Mouse (Mus musculus) NIH3T3 (cell line): ENCODE measurements at regions not wholly inside any gene's neighbourhood (a gene's known extent, or its start where the extent isn't known, plus 50 kb on each side); places are given as distances from the start of the nearest gene placed in this dataset.
A peak's percentile ranks its signal among the peaks of the same experiment; 100 is the strongest.
"Not testable (repeated sequence)": the region's sequence is repeated elsewhere in the genome, so short reads cannot be mapped to it uniquely, and the experiment has no call there.

Experiments used
- DNase-seq: peaks from one replicate; pipeline ENCODE4 v3.0.0-alpha.2; 2012; ENCODE audit warnings: low read depth

DNA sequence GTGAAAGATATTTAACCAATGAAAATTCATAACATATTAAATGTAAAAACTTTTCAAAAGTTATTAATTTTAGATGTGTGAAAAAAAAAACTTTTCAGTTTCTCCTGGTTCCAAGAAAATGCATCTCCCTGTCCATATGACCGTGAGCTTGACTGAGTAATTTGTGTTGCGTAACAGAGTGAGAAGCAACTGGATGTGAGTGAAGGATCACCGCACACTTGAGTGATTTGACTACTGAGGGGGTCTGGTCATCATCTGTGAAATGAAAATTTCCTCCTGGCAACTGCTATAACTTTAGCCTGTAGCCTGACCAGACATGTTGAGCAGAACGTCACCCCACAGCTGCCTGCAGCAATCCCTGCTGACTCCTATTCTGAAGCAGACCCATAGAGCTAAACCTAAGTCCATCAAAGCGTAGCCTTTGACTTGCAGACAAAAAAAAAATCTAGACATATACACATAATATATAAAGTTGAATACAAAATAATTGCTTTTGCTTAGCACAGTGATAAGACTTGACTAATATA is 461.2 kb downstream of the Brinp3 start:
- DNase-seq = no peak

- DNase-seq = no peak
These were observed 461.8 kb downstream of the Brinp3 start for GRCm38 (mm10) chr1:146956347-146956746.

- no peak for DNase-seq
These were observed 465.9 kb downstream of the Brinp3 start for GRCm38 (mm10) chr1:146960448-146960847.

GRCm38 (mm10) chr1:146967534-146967933 is 473.0 kb downstream of the Brinp3 start:
- DNase-seq = no peak

DNA sequence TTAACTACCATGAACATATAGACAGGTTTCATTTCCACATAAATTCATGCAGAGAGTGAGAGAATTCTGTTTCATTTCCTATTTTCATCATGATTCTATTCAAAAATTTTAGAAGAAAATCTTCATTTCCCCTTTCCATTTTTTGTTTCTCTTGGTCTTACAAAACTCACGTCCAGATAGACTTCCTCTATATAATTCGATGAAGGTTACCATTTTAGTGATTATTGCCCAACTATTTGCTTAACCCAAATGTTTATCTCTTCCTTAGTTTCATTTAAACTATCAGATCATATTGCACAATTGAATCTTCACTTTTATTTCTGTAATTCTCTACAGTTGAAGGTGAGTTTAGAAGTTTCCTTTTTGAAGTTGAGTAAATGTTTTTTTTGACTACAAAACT is 473.4 kb downstream of the Brinp3 start:
- DNase-seq = no peak

- no peak for DNase-seq
These were observed 489.1 kb downstream of the Brinp3 start for GRCm38 (mm10) chr1:146983433-146984186.

- DNase-seq = no peak
These were observed 505.5 kb downstream of the Brinp3 start for GRCm38 (mm10) chr1:147000018-147000417.

DNA sequence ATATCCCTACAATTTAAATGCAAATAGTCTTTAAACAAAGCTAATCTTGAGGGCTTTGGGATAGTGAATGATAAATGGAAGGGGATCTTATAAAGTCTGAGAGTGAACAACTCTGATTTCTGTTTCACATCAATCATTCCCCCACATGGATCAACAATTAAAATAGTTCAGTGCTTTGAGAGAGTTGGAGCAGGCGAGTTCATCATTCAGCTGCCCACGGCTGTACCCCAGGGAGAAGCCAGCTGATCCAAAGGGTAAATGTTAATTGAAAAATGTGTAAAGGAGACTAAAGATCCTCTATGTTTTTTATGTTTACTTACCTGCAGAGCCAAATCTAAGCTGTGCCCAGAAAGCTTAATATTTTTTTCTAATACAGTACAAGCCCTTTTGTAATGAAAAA is 553.2 kb downstream of the Brinp3 start:
- no peak for DNase-seq

GRCm38 (mm10) chr1:147058504-147058903 is 563.9 kb downstream of the Brinp3 start:
- no peak for DNase-seq

- DNase-seq = peak; percentile 1
These were observed 579.6 kb downstream of the Brinp3 start for GRCm38 (mm10) chr1:147074166-147074565.

- DNase-seq = no peak
These were observed 589.7 kb downstream of the Brinp3 start for GRCm38 (mm10) chr1:147084129-147084799.

- DNase-seq = no peak
These were observed 631.0 kb downstream of the Brinp3 start for GRCm38 (mm10) chr1:147125541-147125940.

DNA sequence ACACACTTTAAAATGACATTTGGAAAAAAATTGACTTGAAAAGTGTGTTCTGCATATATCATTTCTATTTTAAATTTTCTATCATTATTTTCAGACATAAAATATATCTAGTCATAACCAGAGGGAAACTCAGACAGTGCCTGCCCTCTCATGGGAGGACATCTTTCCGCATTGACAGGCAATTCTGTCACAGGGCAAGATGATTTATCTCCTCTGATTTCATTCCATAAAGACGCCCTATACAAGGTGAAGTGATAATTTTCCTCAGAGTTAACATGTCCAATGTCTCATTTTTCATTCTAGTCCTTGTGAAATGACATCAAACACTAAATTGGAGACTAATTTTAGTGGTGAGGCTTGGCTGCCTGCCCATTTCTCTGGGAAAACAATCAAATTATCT is 643.6 kb downstream of the Brinp3 start:
- no peak for DNase-seq

GRCm38 (mm10) chr1:147175350-147175749 is 680.8 kb downstream of the Brinp3 start:
- no peak for DNase-seq

DNA sequence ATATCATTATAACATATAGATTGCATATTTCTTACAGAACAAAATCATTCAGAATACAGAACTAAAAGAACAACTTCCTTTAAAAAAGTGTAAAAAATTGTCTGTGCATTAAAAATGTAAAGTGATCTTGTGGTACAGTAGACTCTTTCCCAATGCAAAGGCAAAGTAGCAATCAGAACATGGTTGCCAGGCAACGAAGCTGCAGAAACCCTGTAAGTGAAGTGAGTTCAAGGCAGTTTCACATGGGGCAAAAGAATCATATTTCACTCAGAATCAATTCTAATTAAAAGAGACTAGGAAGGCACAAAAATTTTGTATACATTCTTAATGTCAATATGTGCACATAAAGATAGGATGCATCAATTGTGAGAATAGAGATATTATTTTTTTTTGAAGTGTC is 692.2 kb downstream of the Brinp3 start:
- no peak for DNase-seq

GRCm38 (mm10) chr1:147187251-147188025 is 692.9 kb downstream of the Brinp3 start:
- DNase-seq = no peak

DNA sequence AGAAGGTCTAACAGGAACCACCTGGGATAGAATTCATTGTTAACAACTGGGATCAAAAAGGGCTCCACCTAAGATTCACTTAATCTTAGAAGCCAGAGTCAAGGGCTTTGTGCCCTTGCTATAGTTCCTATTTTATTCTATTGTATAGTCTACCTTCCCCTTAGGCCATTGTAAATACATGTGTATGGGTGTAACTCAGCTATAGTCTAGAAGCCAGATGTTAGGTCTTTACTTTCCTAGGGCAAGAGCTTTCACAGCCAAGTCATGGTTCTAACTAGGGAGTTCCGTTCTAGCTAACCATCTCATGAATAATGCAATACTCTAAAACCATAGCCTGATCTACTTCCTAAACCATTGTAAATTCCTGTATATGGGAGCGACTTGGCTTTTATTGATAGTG is 705.4 kb downstream of the Brinp3 start:
- DNase-seq = not testable (repeated sequence)

DNA sequence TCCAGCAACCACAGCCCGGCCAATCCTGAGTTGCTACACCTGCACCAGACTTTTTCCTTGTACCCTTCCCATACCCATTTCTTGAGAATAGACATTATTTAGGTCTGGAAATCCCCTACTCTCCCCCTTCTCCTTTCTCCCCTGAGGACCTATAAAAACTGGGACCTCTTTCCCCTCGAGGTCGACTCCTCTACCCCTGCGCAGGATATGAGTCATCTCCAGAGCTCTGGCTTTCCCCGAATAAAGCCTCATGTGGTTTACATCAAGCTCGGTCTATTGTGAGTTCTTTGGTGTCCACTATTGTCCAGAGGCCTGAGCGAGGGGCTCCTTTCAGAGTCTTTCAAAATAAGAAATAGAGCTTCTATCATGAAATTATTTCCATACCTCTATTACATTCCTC is 720.3 kb downstream of the Brinp3 start:
- DNase-seq = not testable (repeated sequence)

GRCm38 (mm10) chr1:147217965-147218364 is 723.4 kb downstream of the Brinp3 start:
- DNase-seq = no peak

- DNase-seq = no peak
These were observed 724.9 kb downstream of the Brinp3 start for GRCm38 (mm10) chr1:147219438-147219837.

- DNase-seq = no peak
These were observed 728.8 kb downstream of the Brinp3 start for GRCm38 (mm10) chr1:147223232-147223925.

GRCm38 (mm10) chr1:147237565-147237964 is 743.0 kb downstream of the Brinp3 start:
- no peak for DNase-seq
